Mouse (Mus musculus): ENCODE results near the gene Iqschfp. TPM values are rescaled to one million over a fixed set of nuclear protein-coding genes. Genes with fewer than 3 reads are reported as not detected.

Gene Iqschfp
- polyA plus RNA-seq, 1 experiment from 2014 or later = 9.6 TPM

GRCm38 (mm10) chr3:68592575-68592974, 700.5 kb downstream of the Iqschfp start:
- WGBS = 83% methylated on average over 10 of the region's 10 CpGs
- Histone ChIP-seq H3K4me3 (replicated peaks) (no peak overlapping the region), H3K9ac (replicated peaks) (no peak overlapping the region), H3K27me3 (no peaks in the 10 kb centered on the region), H3K27ac (no peak overlapping the region), H3K4me2 (replicated peaks) (no peak overlapping the region), H3K36me3 (0 out of 2 replicates have a peak, but pooled peaks cover 5% of the 10 kb centered on the region), H3K4me1 (replicated peaks) (peaks cover 54% of the 10 kb centered on the region), H3K9me3 (no peaks in the 10 kb centered on the region)
- ATAC-seq = no peak

GRCm38 (mm10) chr3:68593073-68593867, 701.2 kb downstream of the Iqschfp start:
- Histone ChIP-seq H3K4me3 (replicated peaks) (no peak overlapping the region), H3K9me3 (no peaks in the 10 kb centered on the region), H3K27me3 (no peaks in the 10 kb centered on the region), H3K36me3 (peaks cover 5% of the 10 kb centered on the region; the same call in 1 of the 2 replicates), H3K9ac (replicated peaks) (no peak overlapping the region), H3K4me2 (replicated peaks) (no peak overlapping the region; the same call in 1 of the 2 replicates), H3K27ac (peak overlapping the region; percentile 35; the same call in 1 of the 2 replicates), H3K4me1 (replicated peaks) (peaks cover 47% of the 10 kb centered on the region)
- ATAC-seq = no peak
- 60% methylated on average over 12 of the region's 12 CpGs for WGBS

- Histone ChIP-seq H3K9ac (replicated peaks) (no peak overlapping the region), H3K4me2 (replicated peaks) (no peak overlapping the region), H3K36me3 (peaks cover 9% of the 10 kb centered on the region; the same call in 1 of the 2 replicates), H3K9me3 (no peaks in the 10 kb centered on the region), H3K4me3 (replicated peaks) (no peak overlapping the region), H3K27me3 (no peaks in the 10 kb centered on the region), H3K27ac (no peak overlapping the region; the same call in 1 of the 2 replicates), H3K4me1 (replicated peaks) (peaks cover 31% of the 10 kb centered on the region)
- ATAC-seq = no peak
- WGBS = 70% methylated on average over 10 of the region's 10 CpGs
These were observed 703.4 kb downstream of the Iqschfp start for GRCm38 (mm10) chr3:68595316-68595925.

GRCm38 (mm10) chr3:68596938-68597337, 704.9 kb downstream of the Iqschfp start:
- no peak for ATAC-seq
- H3K4me1 ChIP-seq (replicated peaks) = peaks cover 27% of the 10 kb centered on the region
- no peak overlapping the region for H3K9ac ChIP-seq (replicated peaks)
- H3K36me3 ChIP-seq = peaks cover 9% of the 10 kb centered on the region; the same call in 1 of the 2 replicates
- no peak overlapping the region for H3K4me2 ChIP-seq (replicated peaks)
- no peak overlapping the region for H3K4me3 ChIP-seq (replicated peaks)
- H3K27me3 ChIP-seq = no peaks in the 10 kb centered on the region
- H3K27ac ChIP-seq = no peak overlapping the region
- no peaks in the 10 kb centered on the region for H3K9me3 ChIP-seq
- WGBS = 93% methylated on average over 4 of the region's 4 CpGs

DNA sequence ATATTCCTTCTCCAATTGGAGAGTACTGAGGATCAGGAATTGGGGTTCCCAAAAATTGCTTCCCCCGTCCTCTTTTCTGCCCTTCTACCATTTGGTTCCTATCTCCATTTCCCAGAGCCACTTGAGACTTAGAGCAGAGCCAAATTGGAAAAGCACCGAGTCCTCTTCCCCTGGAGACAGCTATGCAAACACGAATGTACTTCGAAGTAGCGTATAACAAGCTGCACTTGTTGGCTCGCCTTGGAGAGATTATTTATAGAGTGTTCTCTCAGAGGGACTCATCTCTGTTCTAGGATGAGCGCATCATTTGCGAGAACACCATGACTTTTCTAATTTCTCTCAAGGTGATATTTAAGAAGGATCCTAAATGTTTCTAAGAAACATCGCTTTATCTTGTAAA, 710.9 kb downstream of the Iqschfp start:
- Histone ChIP-seq H3K4me3 (replicated peaks) (no peak overlapping the region), H3K27ac (no peak overlapping the region), H3K9me3 (no peaks in the 10 kb centered on the region), H3K4me2 (replicated peaks) (no peak overlapping the region), H3K4me1 (replicated peaks) (peaks cover 22% of the 10 kb centered on the region), H3K9ac (replicated peaks) (no peak overlapping the region), H3K27me3 (no peaks in the 10 kb centered on the region), H3K36me3 (peaks cover 4% of the 10 kb centered on the region; the same call in 1 of the 2 replicates)
- no peak for ATAC-seq
- 78% methylated on average over 9 of the region's 9 CpGs for WGBS

- ATAC-seq = peak; percentile 37; the same call in 1 of the 2 replicates
- Histone ChIP-seq H3K4me1 (replicated peaks) (peaks cover 28% of the 10 kb centered on the region), H3K9ac (replicated peaks) (no peak overlapping the region), H3K36me3 (no peaks in the 10 kb centered on the region), H3K4me3 (replicated peaks) (no peak overlapping the region), H3K27me3 (no peaks in the 10 kb centered on the region), H3K4me2 (replicated peaks) (peak overlapping the region; percentile 17), H3K9me3 (no peaks in the 10 kb centered on the region), H3K27ac (peak overlapping the region; percentile 70)
- 58% methylated on average over 10 of the region's 10 CpGs for WGBS
These were observed 712.4 kb downstream of the Iqschfp start for GRCm38 (mm10) chr3:68604467-68604866.

- H3K4me2 ChIP-seq (replicated peaks) = peak overlapping the region; percentile 17
These were observed 712.9 kb downstream of the Iqschfp start for GRCm38 (mm10) chr3:68604962-68605361.

DNA sequence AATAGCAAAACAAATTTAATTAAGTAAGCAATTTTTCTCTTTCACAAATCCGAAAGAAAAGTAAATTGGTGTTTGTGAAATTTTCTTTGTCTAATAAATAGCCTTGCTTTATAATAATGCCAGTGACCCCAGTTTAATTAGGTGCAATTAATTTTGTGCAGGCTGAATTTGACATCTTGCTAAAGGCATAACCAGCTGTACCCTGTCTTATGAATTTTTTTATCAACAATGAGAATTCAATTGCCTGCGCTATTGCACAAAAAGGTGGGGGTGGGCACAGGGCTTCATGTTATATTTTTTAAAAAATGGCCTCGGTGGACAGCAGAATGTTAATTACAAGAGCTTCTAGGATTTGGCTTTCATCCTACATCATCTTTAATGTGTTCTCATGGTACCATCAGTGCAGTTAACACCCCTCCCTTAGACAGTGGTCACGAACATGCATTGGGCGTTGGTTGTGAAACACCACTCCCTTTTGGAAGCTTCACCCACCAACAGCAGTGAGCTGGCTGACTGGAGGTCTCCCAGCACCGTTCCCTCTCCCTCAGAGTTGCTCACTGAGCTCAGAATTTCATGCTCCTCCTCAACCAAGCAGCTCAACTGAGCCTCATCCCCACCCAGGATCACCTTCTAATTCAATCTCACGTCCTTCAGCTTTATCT, 714.0 kb downstream of the Iqschfp start:
- no peaks in the 10 kb centered on the region for H3K9me3 ChIP-seq
- H3K27me3 ChIP-seq = no peaks in the 10 kb centered on the region
- H3K36me3 ChIP-seq = no peaks in the 10 kb centered on the region
- peaks cover 28% of the 10 kb centered on the region for H3K4me1 ChIP-seq (replicated peaks)
- WGBS = 74% methylated on average over 7 of the region's 7 CpGs
- no peak overlapping the region for H3K4me2 ChIP-seq (replicated peaks)
- ATAC-seq = no peak
- H3K27ac ChIP-seq = peak overlapping the region; percentile 41
- no peak overlapping the region for H3K4me3 ChIP-seq (replicated peaks)
- H3K9ac ChIP-seq (replicated peaks) = no peak overlapping the region

More at GRCm38 (mm10) chr3:68604962-68605361, 712.9 kb downstream of the Iqschfp start:
- Histone ChIP-seq H3K27ac (peak overlapping the region; percentile 70), H3K4me1 (replicated peaks) (peaks cover 28% of the 10 kb centered on the region), H3K9ac (replicated peaks) (no peak overlapping the region), H3K9me3 (no peaks in the 10 kb centered on the region), H3K4me3 (replicated peaks) (no peak overlapping the region), H3K36me3 (no peaks in the 10 kb centered on the region), H3K27me3 (no peaks in the 10 kb centered on the region)
- peak; percentile 74 for ATAC-seq
- WGBS = 55% methylated on average over 10 of the region's 10 CpGs

DNA sequence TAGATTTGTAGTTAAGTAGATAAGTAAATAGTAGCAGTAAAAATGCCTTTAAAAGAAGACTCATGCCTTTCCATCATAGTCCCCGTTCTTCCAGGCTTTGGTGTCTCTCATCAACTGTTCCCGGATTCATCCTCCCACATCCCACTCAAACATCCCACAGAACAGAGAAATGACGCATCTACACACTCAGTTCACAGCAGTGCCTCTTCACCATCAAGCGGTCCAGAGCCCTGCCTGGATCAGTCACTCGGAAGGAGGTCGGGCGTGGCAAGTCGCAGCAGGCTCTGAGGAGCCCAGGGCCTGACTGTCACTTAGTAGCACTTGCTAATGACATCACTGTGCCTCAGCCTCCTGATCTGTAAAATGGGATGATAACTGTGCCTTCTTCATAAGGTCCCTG, 714.7 kb downstream of the Iqschfp start:
- H3K4me2 ChIP-seq (replicated peaks) = no peak overlapping the region
- no peaks in the 10 kb centered on the region for H3K36me3 ChIP-seq
- H3K9ac ChIP-seq (replicated peaks) = no peak overlapping the region
- no peak overlapping the region; the same call in 1 of the 2 replicates for H3K27ac ChIP-seq
- H3K4me1 ChIP-seq (replicated peaks) = peaks cover 28% of the 10 kb centered on the region
- no peak overlapping the region for H3K4me3 ChIP-seq (replicated peaks)
- no peak for ATAC-seq
- 92% methylated on average over 8 of the region's 8 CpGs for WGBS
- H3K9me3 ChIP-seq = no peaks in the 10 kb centered on the region
- no peaks in the 10 kb centered on the region for H3K27me3 ChIP-seq

DNA sequence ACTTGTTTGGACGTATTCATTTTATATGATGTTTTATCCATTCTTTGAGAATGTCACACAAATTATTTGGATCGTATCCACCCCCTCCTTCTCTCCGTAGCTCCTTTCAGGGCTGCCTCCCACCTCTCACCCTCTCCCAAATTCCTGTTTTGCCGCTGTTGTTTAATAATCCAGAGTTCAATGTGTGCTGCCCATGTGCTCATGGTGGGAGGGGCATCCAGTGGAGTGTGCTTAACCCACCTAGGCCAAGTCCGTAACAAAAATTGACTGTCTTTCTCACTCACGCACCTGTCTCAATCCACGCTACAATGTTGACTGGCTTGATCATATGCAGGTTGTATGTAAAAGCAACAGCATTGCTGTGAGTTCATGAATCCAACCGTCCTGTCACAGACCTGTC, 715.3 kb downstream of the Iqschfp start:
- Histone ChIP-seq H3K4me1 (replicated peaks) (peaks cover 24% of the 10 kb centered on the region), H3K27ac (no peak overlapping the region; the same call in 1 of the 2 replicates), H3K4me2 (replicated peaks) (no peak overlapping the region), H3K9ac (replicated peaks) (no peak overlapping the region), H3K36me3 (no peaks in the 10 kb centered on the region), H3K4me3 (replicated peaks) (no peak overlapping the region), H3K27me3 (no peaks in the 10 kb centered on the region), H3K9me3 (no peaks in the 10 kb centered on the region)
- 90% methylated on average over 8 of the region's 8 CpGs for WGBS
- ATAC-seq = no peak

GRCm38 (mm10) chr3:68608848-68609497, 716.9 kb downstream of the Iqschfp start:
- no peak overlapping the region for H3K4me2 ChIP-seq (replicated peaks)
- 78% methylated on average over 19 of the region's 19 CpGs for WGBS
- H3K36me3 ChIP-seq = no peaks in the 10 kb centered on the region
- no peak overlapping the region for H3K9ac ChIP-seq (replicated peaks)
- H3K27ac ChIP-seq = no peak overlapping the region
- no peaks in the 10 kb centered on the region for H3K9me3 ChIP-seq
- ATAC-seq = no peak
- no peaks in the 10 kb centered on the region for H3K27me3 ChIP-seq
- no peak overlapping the region for H3K4me3 ChIP-seq (replicated peaks)
- H3K4me1 ChIP-seq (replicated peaks) = peaks cover 26% of the 10 kb centered on the region
